Mouse (Mus musculus): ENCODE results near the gene Scgb1a1. TPM values are rescaled to one million over a fixed set of nuclear protein-coding genes. Genes with fewer than 3 reads are reported as not detected.
"Not testable (repeated sequence)": the region's sequence is repeated elsewhere in the genome, so short reads cannot be mapped to it uniquely, and the experiment has no call there.

Gene Scgb1a1
- not detected in 2 replicates for polyA plus RNA-seq (2012; rRNA removed)

DNA sequence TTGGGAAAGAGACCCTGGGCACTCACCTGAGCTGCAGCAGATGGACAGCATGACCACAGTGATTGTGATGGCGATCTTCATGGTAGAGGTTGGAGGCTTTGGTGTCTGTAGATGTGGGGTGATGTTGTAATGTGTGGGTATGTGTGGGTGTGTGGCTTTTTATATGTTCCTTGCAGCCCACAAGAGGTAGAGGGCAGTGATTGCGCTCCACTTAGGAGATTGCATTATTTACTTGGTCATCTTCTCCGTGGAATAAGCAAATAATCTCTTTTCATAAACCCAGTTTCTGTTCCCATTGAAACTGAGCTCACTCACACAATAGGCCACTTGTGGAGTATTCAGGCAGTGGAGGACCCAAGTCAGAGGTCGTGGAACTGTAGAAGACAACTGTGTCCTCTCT, at the start of gene Scgb1a1:
Gene Scgb1a1, minus strand, starts transcription at position 138 of the 400 bp plus-strand sequence.
- DNase-seq = no peak
- Histone ChIP-seq H3K27me3 (ENCODE audit: control insufficient read depth, insufficient read depth, low read length) (no peaks in the 10 kb centered on the region), H3K4me1 (ENCODE audit: control insufficient read depth, insufficient read depth, low read length) (no peaks in the 10 kb centered on the region), H3K4me3 (replicated peaks; ENCODE audit: insufficient read depth, low read depth, low read length) (no peak within 1 kb of the TSS), H3K27ac (ENCODE audit: insufficient read depth, low read length) (no peak within 1 kb of the TSS)
- WGBS = 71% methylated on average over 4 of the region's 4 CpGs
- no peak for TF ChIP-seq POLR2A (IDR thresholded peaks at IDR 0.05; ENCODE audit: borderline replicate concordance, insufficient read depth, low read length)

DNA sequence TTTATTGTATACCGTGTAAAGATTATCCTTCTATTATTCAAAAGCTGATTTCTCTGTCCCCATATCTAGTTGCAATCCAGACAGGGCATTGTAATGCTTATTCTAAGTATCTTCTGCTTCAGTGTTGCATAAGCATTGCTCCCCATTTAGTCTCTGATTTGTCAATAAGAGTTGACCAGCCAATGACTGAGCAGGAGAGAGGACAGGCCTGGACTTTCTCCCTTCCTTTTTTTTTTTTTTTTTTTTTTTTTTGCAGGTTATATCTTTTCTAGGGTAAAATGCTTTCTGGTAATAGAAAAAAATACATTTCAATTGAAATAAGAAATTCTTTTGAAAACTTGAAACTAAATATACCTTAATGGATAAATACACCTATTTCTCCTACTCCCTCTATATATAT, 49.4 kb upstream of the Scgb1a1 start:
- no peak overlapping the region for H3K4me3 ChIP-seq (replicated peaks; ENCODE audit: insufficient read depth, low read depth, low read length)
- peaks cover 2% of the 10 kb centered on the region; the same call in 1 of the 2 replicates for H3K4me1 ChIP-seq (ENCODE audit: control insufficient read depth, insufficient read depth, low read length)
- WGBS = 94% methylated on average over 1 of the region's 1 CpGs
- no peak for DNase-seq
- H3K27me3 ChIP-seq (ENCODE audit: control insufficient read depth, insufficient read depth, low read length) = no peaks in the 10 kb centered on the region
- no peak overlapping the region for H3K27ac ChIP-seq (ENCODE audit: insufficient read depth, low read length)
- TF ChIP-seq CTCF (IDR thresholded peaks at IDR 0.05; ENCODE audit: borderline replicate concordance, insufficient read depth, low read depth, low read length) (no peak), POLR2A (IDR thresholded peaks at IDR 0.05; ENCODE audit: borderline replicate concordance, insufficient read depth, low read length) (no peak)

GRCm38 (mm10) chr19:9135512-9136331, 48.0 kb upstream of the Scgb1a1 start, which contains the start of gene Asrgl1:
TSS of gene Asrgl1 (minus strand) at chr19:9135636.
- TF ChIP-seq POLR2A (IDR thresholded peaks at IDR 0.05; ENCODE audit: borderline replicate concordance, insufficient read depth, low read length) (peak; percentile 87), CTCF (IDR thresholded peaks at IDR 0.05; ENCODE audit: borderline replicate concordance, insufficient read depth, low read depth, low read length) (no peak)
- Histone ChIP-seq H3K4me1 (ENCODE audit: control insufficient read depth, insufficient read depth, low read length) (peaks cover 2% of the 10 kb centered on the region; the same call in 1 of the 2 replicates), H3K4me3 (replicated peaks; ENCODE audit: insufficient read depth, low read depth, low read length) (peak within 1 kb of the TSS; percentile 97), H3K27me3 (ENCODE audit: control insufficient read depth, insufficient read depth, low read length) (no peaks in the 10 kb centered on the region), H3K27ac (ENCODE audit: insufficient read depth, low read length) (peak within 1 kb of the TSS; percentile 76)
- DNase-seq = peak; percentile 92 to 93
- 8% methylated on average over 31 of the region's 31 CpGs for WGBS

- peak overlapping the region; percentile 76 for H3K27ac ChIP-seq (ENCODE audit: insufficient read depth, low read length)
- peaks cover 2% of the 10 kb centered on the region; the same call in 1 of the 2 replicates for H3K4me1 ChIP-seq (ENCODE audit: control insufficient read depth, insufficient read depth, low read length)
- H3K27me3 ChIP-seq (ENCODE audit: control insufficient read depth, insufficient read depth, low read length) = no peaks in the 10 kb centered on the region
- WGBS = under 1% methylated on average over 37 of the region's 37 CpGs
- peak overlapping the region; percentile 97 for H3K4me3 ChIP-seq (replicated peaks; ENCODE audit: insufficient read depth, low read depth, low read length)
- peak; percentile 74 to 76 for DNase-seq
- TF ChIP-seq POLR2A (IDR thresholded peaks at IDR 0.05; ENCODE audit: borderline replicate concordance, insufficient read depth, low read length) (no peak), CTCF (IDR thresholded peaks at IDR 0.05; ENCODE audit: borderline replicate concordance, insufficient read depth, low read depth, low read length) (no peak)
Observed at GRCm38 (mm10) chr19:9134746-9135511, 47.2 kb upstream of the Scgb1a1 start.

GRCm38 (mm10) chr19:9129996-9130395, 42.2 kb upstream of the Scgb1a1 start:
- no peaks in the 10 kb centered on the region for H3K27me3 ChIP-seq (ENCODE audit: control insufficient read depth, insufficient read depth, low read length)
- H3K4me1 ChIP-seq (ENCODE audit: control insufficient read depth, insufficient read depth, low read length) = peaks cover 10% of the 10 kb centered on the region
- H3K27ac ChIP-seq (ENCODE audit: insufficient read depth, low read length) = no peak overlapping the region
- no peak overlapping the region for H3K4me3 ChIP-seq (replicated peaks; ENCODE audit: insufficient read depth, low read depth, low read length)
- no peak for DNase-seq
- WGBS = 28% methylated on average over 1 of the region's 1 CpGs
- no peak for TF ChIP-seq POLR2A (IDR thresholded peaks at IDR 0.05; ENCODE audit: borderline replicate concordance, insufficient read depth, low read length)
- TF ChIP-seq CTCF (IDR thresholded peaks at IDR 0.05; ENCODE audit: borderline replicate concordance, insufficient read depth, low read depth, low read length) = no peak

- Histone ChIP-seq H3K27ac (ENCODE audit: insufficient read depth, low read length) (no peak overlapping the region), H3K4me1 (ENCODE audit: control insufficient read depth, insufficient read depth, low read length) (peaks cover 10% of the 10 kb centered on the region), H3K27me3 (ENCODE audit: control insufficient read depth, insufficient read depth, low read length) (no peaks in the 10 kb centered on the region), H3K4me3 (replicated peaks; ENCODE audit: insufficient read depth, low read depth, low read length) (no peak overlapping the region)
- TF ChIP-seq CTCF (IDR thresholded peaks at IDR 0.05; ENCODE audit: borderline replicate concordance, insufficient read depth, low read depth, low read length) (no peak), POLR2A (IDR thresholded peaks at IDR 0.05; ENCODE audit: borderline replicate concordance, insufficient read depth, low read length) (no peak)
- DNase-seq = peak; percentile 67 to 77
- 27% methylated on average over 4 of the region's 4 CpGs for WGBS
Observed at GRCm38 (mm10) chr19:9128499-9129194, 40.9 kb upstream of the Scgb1a1 start.

DNA sequence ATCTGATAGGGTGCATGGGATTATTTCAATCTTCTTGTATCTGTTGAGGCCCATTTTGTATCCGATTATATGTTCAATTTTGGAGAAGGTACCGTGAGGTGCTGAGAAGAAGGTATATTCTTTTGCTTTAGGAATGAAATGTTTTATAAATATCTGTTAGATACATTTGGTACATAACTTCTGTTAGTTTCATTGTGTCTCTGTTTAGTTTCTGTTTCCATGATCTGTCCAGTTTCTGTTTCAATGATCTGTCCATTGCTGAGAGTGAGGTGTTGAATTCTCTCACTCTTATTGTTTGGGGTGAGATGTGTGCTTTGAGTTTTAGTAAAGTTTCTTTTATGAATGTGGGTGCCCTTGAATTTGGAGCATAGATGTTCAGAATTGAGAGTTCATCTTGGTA, 36.2 kb upstream of the Scgb1a1 start:
- not testable (repeated sequence) for DNase-seq; H3K27me3 ChIP-seq (ENCODE audit: control insufficient read depth, insufficient read depth, low read length); H3K4me3 ChIP-seq (replicated peaks; ENCODE audit: insufficient read depth, low read depth, low read length); H3K27ac ChIP-seq (ENCODE audit: insufficient read depth, low read length); H3K4me1 ChIP-seq (ENCODE audit: control insufficient read depth, insufficient read depth, low read length)
- 95% methylated on average over 2 of the region's 2 CpGs for WGBS
